Mouse (Mus musculus) intestine, embryonic 16.5 days (tissue): ENCODE measurements around the gene Uqcrh. TPM values are rescaled to one million over a fixed set of nuclear protein-coding genes. Genes with fewer than 3 reads are reported as not detected.

Source experiments
- ATAC-seq: fragments of 200-750 bp; cut with Nextera tagmentation; 2 replicates; pipeline ENCODE4 v1.8.0; 2017; ENCODE audit warnings: moderate TSS enrichment, moderate library complexity
- H3K27ac ChIP-seq: fragments of 300-500 bp; sonication (generic); 2 replicates; pipeline ENCODE4 v1.5.1; 2014; ENCODE audit warnings: mild to moderate bottlenecking, low read length
- H3K27me3 ChIP-seq: fragments of 300-500 bp; sonication (generic); replicated peaks from 2 replicates; pipeline ENCODE4 v1.6.1; 2014; ENCODE audit warnings: low read length, control low read depth, mixed read lengths; ENCODE audit not compliant: control insufficient read depth, insufficient read depth
- H3K36me3 ChIP-seq: fragments of 300-500 bp; sonication (generic); 2 replicates; pipeline ENCODE4 v1.6.1; 2014; ENCODE audit warnings: low read length, control low read depth; ENCODE audit not compliant: control insufficient read depth, insufficient read depth
- H3K4me1 ChIP-seq: fragments of 300-500 bp; sonication (generic); 2 replicates; pipeline ENCODE4 v1.6.1; 2014; ENCODE audit warnings: low read length, control low read depth, mixed read lengths; ENCODE audit not compliant: control insufficient read depth, insufficient read depth
- H3K4me2 ChIP-seq: fragments of 300-500 bp; sonication (generic); 2 replicates; pipeline ENCODE4 v1.6.1; 2014; ENCODE audit warnings: low read depth, low read length, control low read depth
- H3K4me3 ChIP-seq: fragments of 300-500 bp; sonication (generic); 2 replicates; pipeline ENCODE4 v1.5.1; 2014; ENCODE audit warnings: mild to moderate bottlenecking, low read length
- H3K9ac ChIP-seq: fragments of 300-500 bp; sonication (generic); 2 replicates; pipeline ENCODE4 v1.6.1; 2014; ENCODE audit warnings: low read depth, low read length
- H3K9me3 ChIP-seq: fragments of 300-500 bp; sonication (generic); 2 replicates; pipeline ENCODE4 v1.6.1; 2016; ENCODE audit warnings: low read length, control low read depth; ENCODE audit not compliant: control insufficient read depth
- WGBS: fragments of 180-500 bp; shearing (Covaris S2); extraction: QIAGEN DNeasy Blood & Tissue Kit; methylation state at CpG from one replicate; pipeline ENCODE4 v1.1.7; 2014; 5-methylcytosine and 5-hydroxymethylcytosine counted together
- polyA plus RNA-seq: library from polyadenylated mRNA; unstranded; fragments of >200 nt; fragmentation: Nextera tagmentation; extraction: Ambion mirVana; gene quantifications from 2 replicates; pipeline ENCODE4 v1.2.1, GENCODE M21; 2015

The Uqcrh gene
- polyA plus RNA-seq, 1 experiment from 2014 or later, result 745 TPM

DNA sequence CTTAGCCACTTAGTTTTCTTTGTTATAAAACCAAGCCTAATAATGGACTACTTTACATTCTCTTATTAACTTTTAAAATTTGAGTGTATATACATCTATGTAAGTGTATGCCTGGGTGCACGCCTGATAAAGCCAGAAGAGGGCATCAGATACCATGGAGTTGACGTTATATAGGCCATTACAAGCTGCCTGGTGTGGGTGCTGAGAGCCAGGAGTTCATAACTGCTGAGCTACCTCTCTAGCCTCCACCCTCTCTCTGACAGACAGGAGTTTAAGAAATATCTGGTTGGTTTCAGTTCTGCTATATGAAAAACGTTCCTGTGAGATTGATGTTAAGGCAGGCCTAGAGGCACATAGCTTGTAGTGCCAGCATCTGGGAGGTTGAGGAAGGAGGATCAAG, 32.7 kb downstream of the Uqcrh start:
- Histone ChIP-seq H3K4me2 (no peak overlapping the region), H3K36me3 (peaks cover 5% of the 10 kb centered on the region), H3K27me3 (no peaks in the 10 kb centered on the region), H3K4me3 (no peak overlapping the region), H3K9me3 (no peaks in the 10 kb centered on the region), H3K9ac (no peak overlapping the region), H3K4me1 (no peaks in the 10 kb centered on the region; the same call in 1 of the 2 replicates), H3K27ac (no peak overlapping the region)
- WGBS, result 76% methylated on average over 3 of the region's 3 CpGs
- ATAC-seq, result no peak

- Histone ChIP-seq H3K27me3 (no peaks in the 10 kb centered on the region), H3K9me3 (no peaks in the 10 kb centered on the region), H3K9ac (no peak overlapping the region), H3K4me3 (no peak overlapping the region), H3K36me3 (peaks cover 5% of the 10 kb centered on the region), H3K27ac (peak overlapping the region; percentile 35; the same call in 1 of the 2 replicates), H3K4me2 (no peak overlapping the region), H3K4me1 (no peaks in the 10 kb centered on the region; the same call in 1 of the 2 replicates)
- peak; percentile 81 for ATAC-seq
- 81% methylated on average over 2 of the region's 2 CpGs for WGBS
Observed at GRCm38 (mm10) chr4:116040466-116040865, 34.4 kb downstream of the Uqcrh start.

GRCm38 (mm10) chr4:116033374-116033773, 41.5 kb downstream of the Uqcrh start:
- Histone ChIP-seq H3K36me3 (peaks cover 10% of the 10 kb centered on the region), H3K9me3 (no peaks in the 10 kb centered on the region), H3K4me2 (no peak overlapping the region), H3K4me3 (no peak overlapping the region), H3K27ac (no peak overlapping the region), H3K9ac (no peak overlapping the region), H3K27me3 (no peaks in the 10 kb centered on the region), H3K4me1 (no peaks in the 10 kb centered on the region)
- no peak for ATAC-seq
- WGBS, result 89% methylated on average over 5 of the region's 5 CpGs

- ATAC-seq, result no peak
- H3K4me1 ChIP-seq, result no peaks in the 10 kb centered on the region
- peaks cover 10% of the 10 kb centered on the region for H3K36me3 ChIP-seq
- no peak overlapping the region for H3K4me3 ChIP-seq
- H3K9ac ChIP-seq, result no peak overlapping the region
- H3K27ac ChIP-seq, result no peak overlapping the region
- 88% methylated on average over 9 of the region's 9 CpGs for WGBS
- no peaks in the 10 kb centered on the region for H3K27me3 ChIP-seq
- no peaks in the 10 kb centered on the region for H3K9me3 ChIP-seq
- H3K4me2 ChIP-seq, result no peak overlapping the region
Observed at GRCm38 (mm10) chr4:116032906-116033305, 42.0 kb downstream of the Uqcrh start.

DNA sequence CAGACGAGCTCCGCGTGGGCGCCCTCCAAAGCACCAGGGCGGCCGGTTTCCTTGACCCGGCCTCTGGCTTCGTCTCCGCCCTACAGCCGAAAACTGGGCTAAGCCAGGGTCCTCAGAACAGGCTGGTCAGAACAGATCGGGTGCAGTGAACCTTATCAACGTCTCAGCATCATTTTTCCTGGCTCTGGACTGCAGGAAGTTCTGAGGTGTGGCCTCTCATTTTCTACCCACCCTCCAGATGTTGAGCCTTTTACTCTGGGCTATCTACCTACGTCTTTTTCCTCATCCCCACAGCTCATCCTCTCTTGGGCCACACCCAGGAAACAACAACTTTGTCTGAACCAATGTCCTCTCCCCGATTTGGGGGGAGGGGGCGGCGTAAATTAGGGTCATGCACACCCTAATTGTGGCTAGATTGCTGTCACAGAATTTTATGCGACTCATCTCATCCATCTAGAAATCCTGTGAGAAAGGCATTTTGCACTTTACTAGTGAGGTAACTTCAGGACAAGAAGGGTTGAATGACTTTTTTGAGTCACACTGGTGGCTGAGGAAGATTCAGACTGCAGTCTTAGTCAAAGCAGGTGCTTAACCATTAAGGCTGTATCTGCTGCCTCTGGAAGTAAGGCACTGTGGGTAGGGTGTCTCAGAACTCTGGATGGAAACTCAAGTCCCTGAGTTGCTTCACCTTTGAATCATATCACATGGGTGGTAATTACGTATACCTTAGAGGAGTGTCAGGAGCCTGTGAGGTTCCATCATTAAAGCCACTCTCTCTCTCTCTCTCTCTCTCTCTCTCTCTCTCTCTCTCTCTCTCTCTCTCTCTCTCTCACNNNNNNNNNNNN, 56.7 kb downstream of the Uqcrh start, which contains the start of gene Faah:
Faah (minus strand) TSS at position 25 of the 845 bp plus-strand sequence.
- peak within 1 kb of the TSS; percentile 92 for H3K27ac ChIP-seq
- ATAC-seq, result peak; percentile 56
- H3K9me3 ChIP-seq, result no peaks in the 10 kb centered on the region
- no peaks in the 10 kb centered on the region for H3K36me3 ChIP-seq
- WGBS, result 7% methylated on average over 18 of the region's 18 CpGs
- 0 out of 2 replicates have a peak, but pooled peaks cover 4% of the 10 kb centered on the region for H3K4me1 ChIP-seq
- H3K27me3 ChIP-seq, result peaks cover 14% of the 10 kb centered on the region
- H3K9ac ChIP-seq, result peak within 1 kb of the TSS; percentile 84
- H3K4me3 ChIP-seq, result peak within 1 kb of the TSS; percentile 78
- peak within 1 kb of the TSS; percentile 94 for H3K4me2 ChIP-seq

- H3K4me2 ChIP-seq, result peak overlapping the region; percentile 94
- no peaks in the 10 kb centered on the region for H3K36me3 ChIP-seq
- no peaks in the 10 kb centered on the region for H3K9me3 ChIP-seq
- peak overlapping the region; percentile 78 for H3K4me3 ChIP-seq
- peak; percentile 62 for ATAC-seq
- H3K27ac ChIP-seq, result peak overlapping the region; percentile 92
- H3K9ac ChIP-seq, result peak overlapping the region; percentile 84
- peaks cover 14% of the 10 kb centered on the region for H3K27me3 ChIP-seq
- under 1% methylated on average over 60 of the region's 60 CpGs for WGBS
- H3K4me1 ChIP-seq, result peaks cover 7% of the 10 kb centered on the region; the same call in 1 of the 2 replicates
Observed at GRCm38 (mm10) chr4:116017300-116017901, 57.5 kb downstream of the Uqcrh start.

Other genes starting within 250 kb of the Uqcrh start
- gene Mob3c, start 247.0 kb downstream of the Uqcrh start, polyA plus RNA-seq, result 15.7 and 18.2 TPM in 2 replicates
- 29.4 and 30.1 TPM in 2 replicates for gene Mknk1, start 235.9 kb downstream of the Uqcrh start, polyA plus RNA-seq
- not detected in 2 replicates for gene Kncn, start 190.7 kb downstream of the Uqcrh start, polyA plus RNA-seq
- not detected in 2 replicates for gene 6430628N08Rik, start 184.4 kb downstream of the Uqcrh start, polyA plus RNA-seq
- not detected in 2 replicates for gene Dmbx1, start 135.1 kb downstream of the Uqcrh start, polyA plus RNA-seq
- 83.7 and 108 TPM in 2 replicates for gene Faah, start 57.1 kb downstream of the Uqcrh start, polyA plus RNA-seq
- gene Nsun4, start 21.2 kb downstream of the Uqcrh start, polyA plus RNA-seq, result 39.8 and 41.7 TPM in 2 replicates
- gene Lrrc41, start 198 bp upstream of the Uqcrh start, polyA plus RNA-seq, result 77.4 and 79.3 TPM in 2 replicates
- 21.7 and 24.4 TPM in 2 replicates for gene Rad54l, start 48.6 kb upstream of the Uqcrh start, polyA plus RNA-seq
- gene Pomgnt1, start 48.8 kb upstream of the Uqcrh start, polyA plus RNA-seq, result 35.2 and 39.9 TPM in 2 replicates
- 1.1 and 1.4 TPM in 2 replicates for gene Lurap1, start 76.3 kb upstream of the Uqcrh start, polyA plus RNA-seq
- 48.9 and 52.5 TPM in 2 replicates for gene Tspan1, start 92.5 kb upstream of the Uqcrh start, polyA plus RNA-seq
- not detected in 2 replicates for gene 1700042G07Rik, start 98.3 kb upstream of the Uqcrh start, polyA plus RNA-seq
- gene Gm49337, start 98.3 kb upstream of the Uqcrh start, polyA plus RNA-seq, result not detected in 2 replicates
- 4.4 and 4.8 TPM in 2 replicates for gene Pik3r3, start 146.5 kb upstream of the Uqcrh start, polyA plus RNA-seq